Mouse (Mus musculus): Measurements from ENCODE around the gene Rbm10.

DNA sequence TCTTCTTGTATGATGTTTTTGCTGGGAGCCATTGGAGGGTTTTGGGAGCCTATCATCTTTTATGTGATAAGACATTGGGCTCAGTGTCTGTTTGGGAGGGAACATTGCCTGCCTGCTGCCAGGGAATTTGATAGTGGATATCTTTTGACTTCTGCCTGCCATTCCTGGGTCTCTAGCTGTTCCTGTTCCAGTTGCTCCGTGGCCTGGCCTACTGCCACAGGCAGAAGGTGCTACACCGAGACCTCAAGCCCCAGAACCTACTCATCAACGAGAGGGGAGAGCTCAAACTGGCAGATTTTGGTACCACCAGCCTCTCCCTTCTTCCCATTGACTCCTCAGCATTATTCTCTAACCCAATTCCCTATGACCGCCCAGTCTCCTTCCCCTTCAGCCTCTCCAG, 78.5 kb downstream of the Rbm10 start:
- TF ChIP-seq MAFK (IDR thresholded peaks at IDR 0.05; ENCODE audit: insufficient read depth, low read depth, low read length), result no peak
- no peak for TF ChIP-seq HCFC1 (IDR thresholded peaks at IDR 0.05; ENCODE audit: borderline replicate concordance, insufficient read depth, low read length)

Data from ES-E14 (cell line).